Mouse (Mus musculus): ENCODE measurements around the gene Gtf2h1.
A peak's percentile ranks its signal among the peaks of the same experiment; 100 is the strongest.

GRCm38 (mm10) chr7:46770706-46771105 is 25.2 kb upstream of the Gtf2h1 start:
- TF ChIP-seq CTCF (IDR thresholded peaks at IDR 0.05; ENCODE audit: low read depth, low read length), result peak; percentile 85
- TF ChIP-seq POLR2A (IDR thresholded peaks at IDR 0.05; ENCODE audit: borderline replicate concordance, low read depth, low read length), result no peak

Measured in bone marrow macrophage, adult 2 months (primary cell).